Mouse (Mus musculus): ENCODE results near the gene Tbck. TPM values are rescaled to one million over a fixed set of nuclear protein-coding genes. Genes with fewer than 3 reads are reported as not detected.

Gene Tbck
- total RNA-seq, 4 experiments from 2014 or later, result 12.1 to 14.5 (median 13.9) TPM

GRCm38 (mm10) chr3:132868838-132869237 is 184.9 kb downstream of the Tbck start:
- DNase-seq (ENCODE audit: low spot score), result peak; percentile 17

GRCm38 (mm10) chr3:132870079-132870478 is 186.1 kb downstream of the Tbck start:
- DNase-seq (ENCODE audit: low spot score), result no peak

- peak; percentile 47 for DNase-seq (ENCODE audit: low spot score)
These were observed 187.5 kb downstream of the Tbck start for GRCm38 (mm10) chr3:132871318-132871904.

- no peak for DNase-seq (ENCODE audit: low spot score)
These were observed 189.3 kb downstream of the Tbck start for GRCm38 (mm10) chr3:132873251-132873650.

- no peak for DNase-seq (ENCODE audit: low spot score)
These were observed 192.2 kb downstream of the Tbck start for GRCm38 (mm10) chr3:132876011-132876708.

- no peak for DNase-seq (ENCODE audit: low spot score)
These were observed 193.2 kb downstream of the Tbck start for GRCm38 (mm10) chr3:132876933-132877676.

GRCm38 (mm10) chr3:132880361-132880760 is 196.4 kb downstream of the Tbck start:
- no peak for DNase-seq (ENCODE audit: low spot score)

- no peak for DNase-seq (ENCODE audit: low spot score)
These were observed 196.9 kb downstream of the Tbck start for GRCm38 (mm10) chr3:132880826-132881225.

- no peak for DNase-seq (ENCODE audit: low spot score)
These were observed 199.3 kb downstream of the Tbck start for GRCm38 (mm10) chr3:132883256-132883655.

GRCm38 (mm10) chr3:132884459-132884858 is 200.5 kb downstream of the Tbck start:
- no peak for DNase-seq (ENCODE audit: low spot score)

- no peak for DNase-seq (ENCODE audit: low spot score)
These were observed 202.6 kb downstream of the Tbck start for GRCm38 (mm10) chr3:132886419-132887050.

- no peak for DNase-seq (ENCODE audit: low spot score)
These were observed 203.3 kb downstream of the Tbck start for GRCm38 (mm10) chr3:132887074-132887848.

Other genes with a start within 250 kb of the Tbck start
- not detected for gene Gimd1, start 54.3 kb upstream of the Tbck start, total RNA-seq (2022)
- 10 to 100 TPM; 51.0 to 62.8 (median 54.2) TPM for gene Aimp1, start 226 bp downstream of the Tbck start, total RNA-seq (2022)

Measured in heart, adult 8-10 months (tissue).